Mouse (Mus musculus) stomach, postnatal 0 days (tissue): ENCODE data around the gene Batf3.

Source experiments
- CTCF ChIP-seq: IDR thresholded peaks from 2 replicates; pipeline ENCODE4 v1.5.1; 2016; ENCODE audit warnings: antibody characterized with exemption, low read depth, mild to moderate bottlenecking, moderate library complexity
- EP300 ChIP-seq: optimal IDR thresholded peaks from 2 replicates; pipeline ENCODE3; 2016; ENCODE audit warnings: antibody characterized with exemption

DNA sequence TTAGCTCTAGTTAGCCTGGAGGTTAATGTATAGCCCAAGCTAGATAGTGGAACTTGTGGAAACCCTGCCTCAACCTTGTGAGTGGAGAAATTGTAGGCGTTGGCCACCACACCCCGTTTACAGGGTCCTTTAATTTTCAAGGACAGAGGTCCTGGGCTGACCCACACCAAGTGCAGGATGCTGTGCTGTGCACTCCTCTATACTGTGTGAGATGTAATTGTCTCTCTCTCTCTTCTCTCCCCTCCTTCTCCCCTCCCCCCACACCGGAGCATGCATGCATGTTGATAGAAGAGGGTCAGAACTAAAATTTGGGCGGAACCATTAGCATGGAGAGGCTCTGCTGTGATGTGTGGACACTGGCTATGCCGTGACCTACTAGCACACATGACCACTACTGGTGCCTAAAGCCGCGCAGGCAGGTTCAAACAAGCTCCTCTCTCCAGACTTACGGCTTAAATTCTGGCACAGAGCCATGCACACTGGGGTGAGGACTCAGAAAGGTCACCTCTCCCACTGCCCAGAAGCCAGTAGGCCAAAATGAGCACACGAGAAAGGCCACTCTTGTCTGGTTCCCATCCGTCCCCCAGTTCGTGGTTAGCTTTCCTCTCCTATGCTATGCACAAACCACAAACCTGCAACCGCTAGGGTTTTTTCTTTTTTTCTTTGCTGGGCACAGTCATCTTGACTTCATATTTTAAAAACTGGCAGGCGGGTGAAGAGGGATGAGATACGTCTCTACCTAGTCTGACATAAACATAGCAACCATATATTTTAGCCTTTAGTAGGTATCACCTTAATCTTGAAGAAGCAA lies 571 bp upstream of the Batf3 start:
- TF ChIP-seq CTCF (no peak), EP300 (no peak)
